Mouse (Mus musculus) lung, postnatal 25 days (tissue): Measurements from ENCODE around the gene Dpagt1.
"Not testable (repeated sequence)": the region's sequence is repeated elsewhere in the genome, so short reads cannot be mapped to it uniquely, and the experiment has no call there.

Experiments used
- DNase-seq: peaks from one replicate; pipeline ENCODE4 v3.0.0; 2022; ENCODE audit warnings: low spot score

Dpagt1 gene

DNA sequence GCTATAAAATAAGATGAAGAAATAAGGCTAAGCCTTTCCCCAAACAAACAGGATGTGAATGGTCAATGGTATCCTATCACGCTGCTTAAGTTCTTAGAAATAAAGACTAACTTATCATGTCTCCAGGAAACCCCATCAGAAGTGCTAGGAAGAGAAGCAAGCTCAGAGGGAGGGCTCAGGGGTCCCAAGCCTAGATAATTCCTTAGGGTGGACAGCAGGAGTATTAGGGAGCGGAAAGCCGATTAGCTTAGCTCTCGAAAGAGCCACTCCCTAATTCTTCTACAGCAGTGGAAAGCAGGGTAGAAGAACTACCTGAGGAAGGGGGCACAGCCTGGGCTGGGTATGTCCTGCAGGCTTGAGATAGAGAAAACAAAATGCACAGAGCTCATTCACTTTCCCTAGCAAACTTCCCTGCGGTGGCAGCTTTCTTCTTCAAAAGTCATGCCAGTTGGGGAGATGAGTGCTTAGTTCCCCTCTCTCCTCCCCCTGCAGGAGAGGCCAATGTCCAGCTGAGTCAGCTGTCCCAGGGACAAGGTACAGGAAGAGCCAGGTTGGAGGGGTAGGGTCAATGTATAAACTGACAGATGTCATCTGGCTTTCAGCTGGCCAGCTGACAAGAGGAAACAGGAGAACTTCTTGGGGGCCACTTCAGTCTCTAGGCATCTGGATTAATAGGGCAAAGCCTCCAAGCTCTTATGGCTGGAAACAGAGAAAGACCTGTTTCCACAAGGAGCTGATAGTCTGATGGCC, 7.6 kb upstream of the Dpagt1 start:
- no peak for DNase-seq

GRCm38 (mm10) chr9:44318826-44319095, 7.1 kb upstream of the Dpagt1 start:
- no peak for DNase-seq

GRCm38 (mm10) chr9:44319105-44319886, 6.5 kb upstream of the Dpagt1 start:
- DNase-seq: no peak

- DNase-seq: peak; percentile 96
Observed at GRCm38 (mm10) chr9:44319887-44320798, 5.7 kb upstream of the Dpagt1 start, which contains the start of gene C2cd2l. Gene C2cd2l, minus strand, starts transcription at chr9:44320285.

GRCm38 (mm10) chr9:44320799-44321133, 5.1 kb upstream of the Dpagt1 start:
- no peak for DNase-seq

GRCm38 (mm10) chr9:44323656-44324055, 2.2 kb upstream of the Dpagt1 start:
- not testable (repeated sequence) for DNase-seq

- no peak for DNase-seq
Observed at GRCm38 (mm10) chr9:44324147-44324546, 1.7 kb upstream of the Dpagt1 start.

DNA sequence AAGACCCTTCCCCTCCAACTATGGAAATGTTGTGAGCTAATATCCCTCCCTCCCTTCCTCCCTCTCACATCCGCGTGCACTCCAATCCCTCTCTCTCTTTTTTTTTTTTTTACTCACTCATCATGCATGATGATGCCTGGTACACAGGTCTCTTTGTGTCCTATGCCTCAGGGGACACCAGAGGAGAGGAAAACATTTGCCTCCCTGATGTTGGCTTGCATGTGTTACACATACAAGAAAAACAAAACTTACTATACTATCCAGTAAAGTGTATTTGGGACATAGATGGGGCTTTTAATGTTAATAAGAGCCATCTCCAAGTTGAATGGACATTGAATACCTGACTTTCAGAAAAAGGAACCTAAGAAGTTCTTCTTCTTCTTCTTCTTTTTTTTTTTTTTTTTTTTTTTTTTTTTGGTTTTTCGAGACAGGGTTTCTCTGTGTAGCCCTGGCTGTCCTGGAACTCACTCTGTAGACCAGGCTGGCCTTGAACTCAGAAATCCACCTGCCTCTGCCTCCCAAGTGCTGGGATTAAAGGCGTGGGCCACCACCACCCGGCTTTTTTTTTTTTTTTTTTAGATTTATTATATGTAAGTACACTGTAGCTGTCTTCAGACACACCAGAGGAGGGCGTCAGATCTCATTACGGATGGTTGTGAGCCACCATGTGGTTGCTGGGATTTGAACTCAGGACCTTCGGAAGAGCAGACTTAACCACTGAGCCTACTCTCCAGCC, 619 bp upstream of the Dpagt1 start:
- DNase-seq: not testable (repeated sequence)

GRCm38 (mm10) chr9:44326371-44327063, 698 bp downstream of the Dpagt1 start:
- DNase-seq: peak; percentile 92

- DNase-seq: peak; percentile 62
Observed at GRCm38 (mm10) chr9:44327064-44327711, 1.4 kb downstream of the Dpagt1 start.

DNA sequence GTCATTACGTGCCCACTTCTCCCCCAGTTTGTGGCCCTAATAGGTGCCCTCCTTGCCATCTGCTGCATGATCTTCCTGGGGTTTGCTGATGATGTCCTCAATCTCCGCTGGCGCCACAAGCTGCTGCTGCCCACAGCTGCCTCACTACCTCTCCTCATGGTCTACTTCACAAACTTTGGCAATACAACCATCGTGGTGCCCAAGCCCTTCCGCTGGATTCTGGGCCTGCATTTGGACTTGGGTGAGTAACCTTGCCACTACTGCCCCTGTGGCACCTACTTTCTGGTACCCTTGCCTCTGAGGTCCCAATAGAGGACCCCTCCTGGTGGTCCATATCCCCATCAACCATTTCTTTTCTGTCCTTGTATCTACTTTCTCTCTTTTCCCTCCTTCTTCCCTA, 2.1 kb downstream of the Dpagt1 start:
- no peak for DNase-seq

DNA sequence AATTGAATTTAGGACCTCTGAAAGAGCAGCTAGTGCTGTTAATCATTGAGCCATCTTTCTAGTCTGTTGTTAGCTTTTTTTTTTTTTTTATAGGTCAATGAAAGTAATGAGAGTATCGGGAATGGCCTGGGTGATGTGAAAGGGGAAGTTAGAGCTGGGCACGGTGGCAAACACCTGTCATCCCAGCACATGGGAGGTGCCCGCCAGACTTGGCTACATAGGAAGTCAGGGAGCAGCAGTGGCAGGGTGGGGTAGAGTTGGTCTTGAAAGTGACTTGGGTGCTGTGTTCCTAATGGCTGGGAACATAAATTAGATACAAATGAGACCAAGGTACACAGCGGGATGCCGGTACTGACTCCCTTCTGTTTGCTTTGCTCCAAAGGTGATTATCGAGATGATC, 4.9 kb downstream of the Dpagt1 start:
- DNase-seq: no peak

DNA sequence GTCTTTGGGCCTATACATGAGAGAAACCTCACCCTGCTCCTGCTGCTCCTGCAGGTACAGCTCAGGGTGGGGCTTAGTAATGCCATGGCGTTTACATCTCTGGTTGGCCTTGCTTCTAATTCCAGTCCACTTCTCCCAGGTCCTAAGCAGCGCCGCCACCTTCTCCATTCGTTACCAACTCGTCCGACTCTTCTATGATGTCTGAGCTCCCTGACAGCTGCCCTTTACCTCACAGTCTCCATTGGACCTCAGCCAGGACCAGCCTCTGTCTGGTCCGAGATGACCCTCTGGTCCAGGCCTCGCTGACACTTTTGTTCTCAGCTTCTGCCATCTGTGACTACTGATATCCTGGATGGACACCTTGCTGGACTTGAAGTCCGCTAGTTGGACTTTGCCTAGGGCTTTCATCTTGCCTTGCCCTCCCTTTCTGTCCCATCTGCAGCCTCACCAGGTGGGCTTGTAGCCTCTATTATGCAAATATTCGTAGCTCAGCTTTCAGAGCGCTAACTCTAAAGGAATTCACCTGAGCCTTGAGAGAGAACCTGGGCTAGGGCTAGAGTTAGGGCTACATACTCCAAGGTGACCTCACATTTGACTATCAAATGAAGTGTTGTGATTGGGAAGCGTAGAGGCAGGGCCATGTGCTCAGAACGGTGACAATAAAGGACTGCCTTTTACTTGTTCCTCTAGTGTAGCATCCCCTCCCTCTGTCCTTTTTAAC, 7.3 kb downstream of the Dpagt1 start:
- DNase-seq: no peak

GRCm38 (mm10) chr9:44334396-44335330, 8.8 kb downstream of the Dpagt1 start, which contains the start of gene H2afx:
Gene H2afx, plus strand, starts transcription at chr9:44334694.
- peak; percentile 100 for DNase-seq

DNA sequence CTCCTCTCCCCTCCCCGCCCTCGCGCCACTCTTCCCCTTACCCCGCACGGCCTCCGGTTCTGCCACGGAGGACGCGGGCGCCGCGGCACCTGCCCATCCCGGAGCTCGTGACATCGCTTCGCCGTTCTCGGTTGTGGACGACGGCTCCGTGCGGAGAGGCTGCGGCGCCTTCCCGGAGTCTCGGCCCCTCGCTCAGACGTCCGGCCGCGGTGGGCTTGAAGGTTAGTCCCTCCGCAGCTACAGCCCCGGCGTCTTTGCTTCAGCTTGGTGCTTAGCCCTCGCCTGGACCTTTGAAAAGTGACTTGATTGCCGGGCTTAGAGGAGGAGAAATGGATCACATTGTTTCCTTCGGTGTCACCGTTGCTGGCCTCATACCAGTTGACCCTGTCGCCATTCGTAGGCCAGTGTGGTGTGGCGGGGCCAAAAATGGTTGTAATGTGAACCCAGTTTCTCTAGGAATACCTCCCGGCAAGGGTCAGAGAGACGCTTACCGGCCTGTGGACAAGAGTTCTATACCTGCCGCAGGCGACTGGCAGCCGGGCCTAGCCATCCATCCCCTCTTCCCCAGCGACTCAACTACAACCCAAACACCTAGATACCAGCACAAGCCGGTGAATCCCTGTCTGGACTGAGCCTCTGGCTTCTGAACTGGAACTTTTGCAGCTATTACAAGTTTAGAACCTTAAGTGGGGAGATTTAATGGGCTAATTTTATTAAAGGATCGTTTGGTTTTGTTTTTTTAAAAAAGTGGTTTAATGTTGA, 9.7 kb downstream of the Dpagt1 start:
- no peak for DNase-seq

- DNase-seq: no peak
Observed at GRCm38 (mm10) chr9:44336093-44336406, 10.2 kb downstream of the Dpagt1 start.

DNA sequence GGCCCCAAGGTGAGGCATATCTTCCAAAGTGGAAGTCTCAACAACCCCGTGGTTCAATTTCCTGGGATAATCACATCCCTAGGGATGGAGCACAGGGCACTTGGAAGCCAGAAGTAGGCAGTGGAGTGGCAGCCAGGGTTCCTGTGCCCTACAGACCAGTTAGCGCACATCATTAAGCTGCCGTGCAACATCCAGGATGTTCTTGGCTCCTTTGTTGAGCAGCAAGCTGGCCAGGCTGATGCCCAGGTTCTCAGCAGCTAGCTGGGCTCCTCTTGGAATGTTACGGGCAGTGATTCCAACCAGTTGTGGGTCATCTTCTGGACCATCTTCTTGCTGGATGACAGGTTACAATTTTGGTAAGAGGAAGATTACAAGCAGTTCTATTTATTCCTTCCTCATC, 10.7 kb downstream of the Dpagt1 start:
- DNase-seq: not testable (repeated sequence)

- DNase-seq: no peak
Observed at GRCm38 (mm10) chr9:44336964-44337363, 11.1 kb downstream of the Dpagt1 start.
